Mouse (Mus musculus) hindbrain, postnatal 0 days (tissue): ENCODE results near the gene RPS10-NUDT3. TPM values are rescaled to one million over a fixed set of nuclear protein-coding genes. Genes with fewer than 3 reads are reported as not detected.
"Not testable (repeated sequence)": the region's sequence is repeated elsewhere in the genome, so short reads cannot be mapped to it uniquely, and the experiment has no call there.

Experiments used
- ATAC-seq: fragments of 200-750 bp; cut with Nextera tagmentation; 2 replicates; pipeline ENCODE4 v1.8.0; 2017; ENCODE audit warnings: mild to moderate bottlenecking, moderate TSS enrichment, moderate library complexity
- DNase-seq: peaks from one replicate; pipeline ENCODE4 v3.0.0-alpha.2; 2015; ENCODE audit warnings: low spot score
- H3K27ac ChIP-seq: fragments of 300-500 bp; sonication (generic); 2 replicates; pipeline ENCODE4 v1.5.1; 2014; ENCODE audit warnings: mild to moderate bottlenecking
- H3K27me3 ChIP-seq: fragments of 300-500 bp; sonication (generic); 2 replicates; pipeline ENCODE4 v1.6.1; 2014; ENCODE audit warnings: low read length, mixed read lengths; ENCODE audit not compliant: insufficient read depth
- H3K36me3 ChIP-seq: fragments of 300-500 bp; sonication (generic); 2 replicates; pipeline ENCODE4 v1.6.1; 2014; ENCODE audit warnings: low read length, mixed read lengths; ENCODE audit not compliant: insufficient read depth
- H3K4me1 ChIP-seq: fragments of 300-500 bp; sonication (generic); 2 replicates; pipeline ENCODE4 v1.6.1; 2014; ENCODE audit warnings: antibody characterized with exemption, low read length, mixed read lengths; ENCODE audit not compliant: insufficient read depth
- H3K4me2 ChIP-seq: fragments of 300-500 bp; sonication (generic); 2 replicates; pipeline ENCODE4 v1.6.1; 2014; ENCODE audit warnings: low read depth, mild to moderate bottlenecking, low read length, moderate library complexity, mixed read lengths
- H3K4me3 ChIP-seq: fragments of 300-500 bp; sonication (generic); 2 replicates; pipeline ENCODE4 v1.5.1; 2014; ENCODE audit warnings: low read length
- H3K9ac ChIP-seq: fragments of 300-500 bp; sonication (generic); replicated peaks from 2 replicates; pipeline ENCODE4 v1.6.1; 2014; ENCODE audit warnings: mild to moderate bottlenecking, low read length, moderate library complexity, mixed read lengths
- H3K9me3 ChIP-seq: fragments of 300-500 bp; sonication (generic); 2 replicates; pipeline ENCODE4 v1.6.1; 2016; ENCODE audit warnings: low read length, mixed read lengths
- CTCF ChIP-seq: IDR thresholded peaks from 2 replicates; pipeline ENCODE4 v1.5.1; 2016; ENCODE audit warnings: antibody characterized with exemption, control low read depth, low read depth
- WGBS: fragments of 180-500 bp; shearing (Covaris S2); extraction: QIAGEN DNeasy Blood & Tissue Kit; methylation state at CpG from one replicate; pipeline ENCODE4 v1.1.7; 2014; 5-methylcytosine and 5-hydroxymethylcytosine counted together
- polyA plus RNA-seq: library from polyadenylated mRNA; unstranded; fragments of >200 nt; fragmentation: Nextera tagmentation; extraction: Ambion mirVana; gene quantifications from 2 replicates; pipeline ENCODE4 v1.2.1, GENCODE M21; 2015
- total RNA-seq: library from RNA; depleted of rRNA; stranded (reverse); fragments of >200 nt; gene quantifications from 2 replicates; pipeline ENCODE4 v1.2.3, GENCODE M21; 2014

The RPS10-NUDT3 gene
- total and polyA plus RNA-seq, 2 experiments from 2014 or later = not detected

DNA sequence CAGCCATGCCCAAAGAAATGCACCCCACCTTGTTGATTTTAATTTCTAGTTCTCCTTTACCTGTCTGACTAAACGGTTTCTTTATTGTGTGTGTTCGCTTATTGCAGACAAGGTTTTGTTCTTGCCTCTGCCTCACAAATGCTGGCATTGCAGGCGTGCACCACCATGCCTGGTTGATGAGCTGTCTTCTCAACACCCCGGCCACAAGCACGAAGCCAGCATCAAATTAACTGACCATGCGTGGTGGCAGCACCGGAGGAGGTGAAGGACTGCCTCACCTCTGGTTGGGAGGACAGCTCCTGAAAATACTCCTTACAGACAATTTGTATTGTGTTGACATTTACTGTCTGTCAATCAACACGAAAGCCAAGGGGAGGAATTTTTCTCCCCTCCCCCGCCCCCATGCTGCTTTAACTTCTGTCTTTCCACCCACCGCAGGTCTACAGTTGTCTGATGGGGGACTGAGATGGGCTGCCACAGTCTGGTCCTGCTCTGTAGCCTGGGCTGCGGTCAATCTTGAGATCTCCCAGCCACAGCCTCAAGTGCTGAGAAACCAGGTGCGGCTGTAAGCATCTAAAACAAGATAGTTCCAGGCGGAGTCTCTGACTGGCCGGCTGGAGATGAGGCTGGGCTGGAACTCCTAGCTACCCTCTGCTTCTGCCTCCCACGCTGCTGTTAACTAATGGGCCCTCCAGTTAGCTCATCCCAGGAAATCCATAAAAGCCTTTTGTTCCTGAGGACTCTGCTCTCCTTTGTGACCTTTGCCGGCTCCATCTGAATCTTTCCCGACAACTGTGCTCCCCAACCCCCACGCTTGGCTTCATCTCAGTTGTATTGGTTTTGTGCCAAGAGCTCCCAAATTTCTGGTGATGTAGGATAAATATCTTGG, 1.4 kb upstream of the RPS10-NUDT3 start, which contains the start of gene Rps10:
Gene Rps10, minus strand, starts transcription at position 538 of the 889 bp plus-strand sequence.
- Histone ChIP-seq H3K36me3 (peaks cover 23% of the 10 kb centered on the region), H3K27me3 (no peaks in the 10 kb centered on the region), H3K9me3 (no peaks in the 10 kb centered on the region), H3K9ac (no peak within 1 kb of the TSS; the same call in 1 of the 2 replicates), H3K4me1 (peaks cover 6% of the 10 kb centered on the region; the same call in 1 of the 2 replicates), H3K27ac (peak within 1 kb of the TSS; percentile 92), H3K4me2 (peak within 1 kb of the TSS; percentile 65), H3K4me3 (peak within 1 kb of the TSS; percentile 87)
- DNase-seq (peak; percentile 36), ATAC-seq (no peak)
- WGBS = 30% methylated on average over 18 of the region's 18 CpGs
- no peak for TF ChIP-seq CTCF

DNA sequence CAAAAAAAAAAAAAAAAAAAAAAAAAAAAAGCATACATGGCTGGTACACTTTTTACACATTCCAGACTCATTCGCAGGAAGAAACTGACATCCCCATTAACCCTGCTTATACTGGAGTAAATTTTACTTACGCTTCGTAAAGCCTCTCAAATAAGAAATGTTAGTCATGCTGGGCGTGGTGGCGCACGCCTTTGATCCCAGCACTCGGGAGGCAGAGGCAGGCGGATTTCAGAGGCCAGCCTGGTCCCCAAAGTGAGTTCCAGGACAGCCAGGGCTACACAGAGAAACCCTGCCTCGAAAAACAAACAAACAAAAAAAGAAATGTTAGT, 517 bp upstream of the RPS10-NUDT3 start:
- not testable (repeated sequence) for ATAC-seq
- WGBS = 44% methylated on average over 9 of the region's 9 CpGs

DNA sequence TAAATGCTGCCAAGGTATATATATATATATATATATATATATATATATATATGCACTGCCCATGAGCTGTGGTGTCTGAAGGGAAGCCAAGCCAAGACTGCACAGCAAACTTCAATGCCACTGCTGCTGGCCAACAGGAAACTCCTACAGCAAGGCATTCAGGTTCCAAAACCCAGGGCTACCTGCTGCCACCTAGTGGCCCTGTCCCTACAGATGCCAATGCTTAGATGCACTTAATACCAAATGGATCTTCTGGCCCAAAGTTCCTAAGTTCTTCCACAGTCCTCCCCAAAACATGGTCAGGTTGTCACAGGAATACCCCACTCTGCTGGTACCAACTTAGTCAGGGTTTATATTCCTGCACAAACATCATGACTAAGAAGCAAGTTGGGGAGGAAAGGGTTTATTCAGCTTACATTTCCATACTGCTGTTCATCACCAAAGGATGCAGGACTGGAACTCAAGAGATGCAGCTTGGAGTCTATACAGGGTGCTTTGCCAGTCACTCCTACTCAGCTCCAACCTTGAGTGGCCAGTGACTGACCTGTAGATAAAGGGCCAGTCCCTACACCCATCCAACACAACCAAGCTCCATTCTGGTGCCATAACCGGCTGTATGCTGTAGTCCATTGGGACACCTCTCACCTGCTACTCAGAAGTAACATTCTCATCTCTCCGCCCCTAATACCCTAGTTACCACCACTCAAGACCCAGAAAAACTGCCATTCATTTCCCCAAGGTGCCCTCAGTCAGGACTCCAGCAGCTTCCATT, 5.6 kb downstream of the RPS10-NUDT3 start:
- Histone ChIP-seq H3K9ac (no peak overlapping the region), H3K4me1 (no peaks in the 10 kb centered on the region), H3K9me3 (no peaks in the 10 kb centered on the region), H3K36me3 (peaks cover 42% of the 10 kb centered on the region), H3K4me2 (no peak overlapping the region), H3K4me3 (no peak overlapping the region), H3K27me3 (no peaks in the 10 kb centered on the region), H3K27ac (no peak overlapping the region)
- WGBS = 64% methylated on average over 2 of the region's 2 CpGs
- ATAC-seq = peak; percentile 22; the same call in 1 of the 2 replicates
- peak; percentile 93 for DNase-seq
- TF ChIP-seq CTCF = peak; percentile 91

More for the DNA sequence above, 517 bp upstream of the RPS10-NUDT3 start:
- Histone ChIP-seq H3K27ac (peak overlapping the region; percentile 92), H3K9ac (peak overlapping the region; percentile 91; the same call in 1 of the 2 replicates), H3K4me3 (peak overlapping the region; percentile 87), H3K4me2 (peak overlapping the region; percentile 65), H3K36me3 (peaks cover 32% of the 10 kb centered on the region)
- H3K4me1 ChIP-seq, DNase-seq, H3K27me3 ChIP-seq, H3K9me3 ChIP-seq: not testable (repeated sequence)

DNA sequence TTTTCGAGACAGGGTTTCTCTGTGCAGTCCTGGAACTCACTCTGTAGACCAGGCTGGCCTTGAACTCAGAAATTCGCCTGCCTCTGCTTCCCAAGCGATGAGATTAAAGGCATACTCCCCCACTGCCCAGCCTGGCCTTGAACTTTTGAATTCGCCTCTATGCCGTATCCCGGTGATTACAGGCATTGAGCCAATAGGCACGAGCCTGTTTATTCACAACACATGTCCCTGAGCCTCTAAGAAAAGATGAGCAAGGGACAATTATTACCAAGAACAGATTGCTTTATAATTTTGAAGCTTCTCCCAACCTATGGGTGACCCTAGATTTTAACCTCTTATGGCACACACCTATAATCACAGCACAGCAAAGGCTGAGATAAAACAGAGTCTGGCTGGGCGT, 6.6 kb downstream of the RPS10-NUDT3 start:
- H3K4me3 ChIP-seq = no peak overlapping the region
- DNase-seq (no peak), ATAC-seq (no peak)
- H3K36me3 ChIP-seq = peaks cover 39% of the 10 kb centered on the region
- WGBS = 83% methylated on average over 8 of the region's 8 CpGs
- no peak overlapping the region for H3K4me2 ChIP-seq
- no peaks in the 10 kb centered on the region for H3K4me1 ChIP-seq
- no peak overlapping the region for H3K27ac ChIP-seq
- H3K27me3 ChIP-seq = no peaks in the 10 kb centered on the region
- H3K9me3 ChIP-seq = no peaks in the 10 kb centered on the region
- TF ChIP-seq CTCF = no peak
- no peak overlapping the region for H3K9ac ChIP-seq

DNA sequence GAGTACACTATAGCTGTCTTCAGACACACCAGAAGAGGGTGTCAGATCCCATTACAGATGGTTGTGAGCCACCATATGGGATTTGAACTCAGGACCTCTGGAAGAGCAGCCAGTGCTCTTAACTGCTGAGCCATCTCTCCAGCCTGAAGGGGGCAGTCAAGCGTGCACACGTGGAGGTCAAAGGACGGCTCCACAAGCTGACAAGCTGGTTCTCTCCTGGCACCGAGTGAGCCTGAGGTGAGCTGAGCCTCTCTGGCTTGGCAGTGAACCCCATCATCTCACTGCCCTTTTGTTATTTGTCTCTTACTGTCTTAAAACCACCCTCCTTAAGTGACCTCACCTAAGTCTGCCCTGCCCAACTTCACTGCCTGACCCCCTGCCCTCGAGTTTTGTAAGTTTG, 7.6 kb downstream of the RPS10-NUDT3 start:
- Histone ChIP-seq H3K27me3 (no peaks in the 10 kb centered on the region), H3K9ac (no peak overlapping the region), H3K4me3 (no peak overlapping the region), H3K27ac (peak overlapping the region; percentile 61; the same call in 1 of the 2 replicates), H3K4me1 (no peaks in the 10 kb centered on the region), H3K36me3 (peaks cover 30% of the 10 kb centered on the region; the same call in 1 of the 2 replicates), H3K4me2 (no peak overlapping the region), H3K9me3 (no peaks in the 10 kb centered on the region)
- no peak for ATAC-seq
- DNase-seq = no peak
- 34% methylated on average over 5 of the region's 5 CpGs for WGBS
- peak; percentile 31; the same call in 1 of the 2 replicates for TF ChIP-seq CTCF

DNA sequence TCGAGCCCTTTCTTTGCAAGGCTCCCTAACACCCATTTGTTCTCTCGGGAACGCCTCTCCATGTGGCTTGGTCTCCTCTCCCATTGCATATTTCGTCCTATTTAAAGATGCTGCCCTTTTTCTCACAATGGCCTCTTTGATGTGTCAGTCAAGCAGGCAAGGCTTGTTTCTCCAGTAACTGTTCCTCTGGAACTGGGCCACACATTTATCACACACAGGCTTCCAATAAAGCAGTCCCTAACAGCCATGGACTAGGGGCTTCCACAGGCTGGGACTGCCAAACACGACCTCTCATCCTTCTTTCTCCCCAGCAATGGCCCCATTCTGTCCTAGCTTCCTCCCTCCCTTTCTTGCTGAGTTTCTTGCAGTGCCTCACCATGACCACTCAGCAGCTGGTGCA, 8.3 kb downstream of the RPS10-NUDT3 start:
- no peak for TF ChIP-seq CTCF
- peak; percentile 86 for DNase-seq
- Histone ChIP-seq H3K4me3 (no peak overlapping the region), H3K36me3 (peaks cover 22% of the 10 kb centered on the region; the same call in 1 of the 2 replicates), H3K9me3 (no peaks in the 10 kb centered on the region), H3K4me2 (no peak overlapping the region), H3K27me3 (no peaks in the 10 kb centered on the region), H3K9ac (no peak overlapping the region), H3K27ac (peak overlapping the region; percentile 68), H3K4me1 (no peaks in the 10 kb centered on the region)
- peak; percentile 68 for ATAC-seq
- 14% methylated on average over 5 of the region's 5 CpGs for WGBS
